Mouse (Mus musculus) embryonic fibroblast, embryonic 13.5 days (primary cell): ENCODE measurements at regions not wholly inside any gene's neighbourhood (a gene's known extent, or its start where the extent isn't known, plus 50 kb on each side); places are given as distances from the start of the nearest gene placed in this dataset.

ENCODE experiments used
- CTCF ChIP-seq: IDR thresholded peaks from 2 replicates; pipeline ENCODE4 v1.5.1; 2011; ENCODE audit warnings: mild to moderate bottlenecking, control low read depth, low read length, moderate library complexity, borderline replicate concordance; ENCODE audit not compliant: insufficient read depth
- POLR2A ChIP-seq: IDR thresholded peaks from 2 replicates; pipeline ENCODE4 v1.6.1; 2011; ENCODE audit warnings: low read depth, mild to moderate bottlenecking, control low read depth, low read length, moderate library complexity

GRCm38 (mm10) chr2:169133855-169134254 is 178.5 kb upstream of the Zfp64 start:
- TF ChIP-seq CTCF (no peak), POLR2A (no peak)
